Mouse (Mus musculus): ENCODE measurements around the gene Peli1.

Gene Peli1

GRCm38 (mm10) chr11:21091067-21091427 lies at the start of gene Peli1:
Peli1 (plus strand) TSS chr11:21091291.
- DNase-seq (ENCODE audit: low read depth in 2 of 2, low spot score in 2 of 2) = peak; percentile 92 to 94

- DNase-seq (ENCODE audit: low read depth in 2 of 2, low spot score in 2 of 2) = no peak
Measured at GRCm38 (mm10) chr11:21042590-21042989, 48.5 kb upstream of the Peli1 start.

GRCm38 (mm10) chr11:21046188-21046587 lies 44.9 kb upstream of the Peli1 start:
- DNase-seq (ENCODE audit: low read depth in 2 of 2, low spot score in 2 of 2) = no peak

GRCm38 (mm10) chr11:21047921-21048320 lies 43.2 kb upstream of the Peli1 start:
- DNase-seq (ENCODE audit: low read depth in 2 of 2, low spot score in 2 of 2) = no peak

- DNase-seq (ENCODE audit: low read depth in 2 of 2, low spot score in 2 of 2) = no peak
Measured at GRCm38 (mm10) chr11:21051716-21052115, 39.4 kb upstream of the Peli1 start.

- DNase-seq (ENCODE audit: low read depth in 2 of 2, low spot score in 2 of 2) = no peak
Measured at GRCm38 (mm10) chr11:21054587-21054986, 36.5 kb upstream of the Peli1 start.

- no peak for DNase-seq (ENCODE audit: low read depth in 2 of 2, low spot score in 2 of 2)
Measured at GRCm38 (mm10) chr11:21056109-21056850, 34.8 kb upstream of the Peli1 start.

GRCm38 (mm10) chr11:21057511-21058414 lies 33.3 kb upstream of the Peli1 start:
- no peak for DNase-seq (ENCODE audit: low read depth in 2 of 2, low spot score in 2 of 2)

- DNase-seq (ENCODE audit: low read depth in 2 of 2, low spot score in 2 of 2) = no peak
Measured at GRCm38 (mm10) chr11:21058415-21058781, 32.7 kb upstream of the Peli1 start.

- no peak for DNase-seq (ENCODE audit: low read depth in 2 of 2, low spot score in 2 of 2)
Measured at GRCm38 (mm10) chr11:21060386-21061074, 30.6 kb upstream of the Peli1 start.

GRCm38 (mm10) chr11:21061075-21061403 lies 30.1 kb upstream of the Peli1 start:
- no peak for DNase-seq (ENCODE audit: low read depth in 2 of 2, low spot score in 2 of 2)

- DNase-seq (ENCODE audit: low read depth in 2 of 2, low spot score in 2 of 2) = no peak
Measured at GRCm38 (mm10) chr11:21061431-21061830, 29.7 kb upstream of the Peli1 start.

GRCm38 (mm10) chr11:21062071-21062470 lies 29.0 kb upstream of the Peli1 start:
- no peak for DNase-seq (ENCODE audit: low read depth in 2 of 2, low spot score in 2 of 2)

- no peak for DNase-seq (ENCODE audit: low read depth in 2 of 2, low spot score in 2 of 2)
Measured at GRCm38 (mm10) chr11:21063271-21063670, 27.8 kb upstream of the Peli1 start.

- DNase-seq (ENCODE audit: low read depth in 2 of 2, low spot score in 2 of 2) = no peak
Measured at GRCm38 (mm10) chr11:21079400-21079799, 11.7 kb upstream of the Peli1 start.

GRCm38 (mm10) chr11:21079851-21080362 lies 11.2 kb upstream of the Peli1 start:
- DNase-seq (ENCODE audit: low read depth in 2 of 2, low spot score in 2 of 2) = no peak

GRCm38 (mm10) chr11:21081169-21081568 lies 9.9 kb upstream of the Peli1 start:
- no peak for DNase-seq (ENCODE audit: low read depth in 2 of 2, low spot score in 2 of 2)

GRCm38 (mm10) chr11:21082711-21083110 lies 8.4 kb upstream of the Peli1 start:
- DNase-seq (ENCODE audit: low read depth in 2 of 2, low spot score in 2 of 2) = no peak

GRCm38 (mm10) chr11:21088356-21088755 lies 2.7 kb upstream of the Peli1 start:
- no peak for DNase-seq (ENCODE audit: low read depth in 2 of 2, low spot score in 2 of 2)

GRCm38 (mm10) chr11:21089571-21089970 lies 1.5 kb upstream of the Peli1 start:
- DNase-seq (ENCODE audit: low read depth in 2 of 2, low spot score in 2 of 2) = no peak

All from CD8-positive naive resting alpha-beta T cell, adult 2 months (primary cell).